Mouse (Mus musculus): ENCODE data around the gene Tfap2e. TPM values are rescaled to one million over a fixed set of nuclear protein-coding genes. Genes with fewer than 3 reads are reported as not detected.

Gene Tfap2e
- 0.20 and 0.23 TPM in 2 replicates for polyA plus RNA-seq (2012; rRNA removed; ENCODE audit: low replicate concordance)

DNA sequence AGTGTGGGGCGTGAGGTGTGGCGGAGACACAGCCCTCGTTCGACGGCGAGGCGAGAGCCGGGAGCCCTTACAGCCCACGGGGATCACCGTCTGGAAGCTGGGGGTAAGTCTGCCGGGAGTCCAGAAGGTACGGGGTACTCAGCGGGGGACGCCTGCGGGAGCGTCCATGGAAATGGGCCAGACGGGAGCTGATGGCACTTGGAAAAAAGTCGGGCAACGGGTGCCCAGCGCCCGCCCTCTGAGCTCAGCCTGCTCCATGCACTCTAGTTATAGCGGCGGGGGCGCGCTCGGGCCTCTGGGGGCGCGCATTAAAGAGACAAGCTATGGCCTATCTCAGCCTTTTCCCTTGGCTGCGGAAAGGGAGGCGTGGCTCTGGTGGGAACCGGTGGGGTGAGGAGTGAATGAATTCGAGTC, at the start of gene Tfap2e:
TSS of gene Tfap2e (minus strand) at position 240 of the 414 bp plus-strand sequence.

GRCm38 (mm10) chr4:126753268-126754230, 17.5 kb upstream of the Tfap2e start, which contains the start of the genes Ncdn and AU040320:
Gene Ncdn, minus strand, starts transcription at chr4:126753438.
Gene AU040320, plus strand, starts transcription at chr4:126753544.

GRCm38 (mm10) chr4:126677054-126678003, 58.7 kb downstream of the Tfap2e start, which contains the start of gene Psmb2:
Gene Psmb2, plus strand, starts transcription at chr4:126677630.

Other genes starting within 250 kb of the Tfap2e start
- gene Ago4, start 202.8 kb downstream of the Tfap2e start, polyA plus RNA-seq (2012; rRNA removed; ENCODE audit: low replicate concordance), result 1.3 and 2.4 TPM in 2 replicates
- 0.22 and 0.59 TPM in 2 replicates for gene Clspn, start 179.3 kb downstream of the Tfap2e start, polyA plus RNA-seq (2012; rRNA removed; ENCODE audit: low replicate concordance)
- gene 5730409E04Rik, start 126.4 kb downstream of the Tfap2e start, polyA plus RNA-seq (2012; rRNA removed; ENCODE audit: low replicate concordance), result 17.1 and 20.6 TPM in 2 replicates
- 174 and 310 TPM in 2 replicates for gene Psmb2, start 58.6 kb downstream of the Tfap2e start, polyA plus RNA-seq (2012; rRNA removed; ENCODE audit: low replicate concordance)
- gene Ncdn, start 17.2 kb upstream of the Tfap2e start, polyA plus RNA-seq (2012; rRNA removed; ENCODE audit: low replicate concordance), result 36.9 and 55.0 TPM in 2 replicates
- 30.3 and 32.6 TPM in 2 replicates for gene AU040320, start 17.3 kb upstream of the Tfap2e start, polyA plus RNA-seq (2012; rRNA removed; ENCODE audit: low replicate concordance)
- gene Zmym4, start 231.9 kb upstream of the Tfap2e start, polyA plus RNA-seq (2012; rRNA removed; ENCODE audit: low replicate concordance), result 2.7 and 6.3 TPM in 2 replicates

Measured in mammary gland, adult 2 months (tissue).